Mouse (Mus musculus) hindbrain, embryonic 16.5 days (tissue): Measurements from ENCODE around the gene Yod1. TPM values are rescaled to one million over a fixed set of nuclear protein-coding genes. Genes with fewer than 3 reads are reported as not detected.

Source experiments
- ATAC-seq: fragments of 200-750 bp; cut with Nextera tagmentation; 2 replicates; pipeline ENCODE4 v1.8.0; 2017; ENCODE audit warnings: moderate TSS enrichment, moderate library complexity
- H3K27ac ChIP-seq: fragments of 300-500 bp; sonication (generic); 2 replicates; pipeline ENCODE4 v1.5.1; 2014; ENCODE audit warnings: low read depth, mild to moderate bottlenecking, control low read depth, low read length, moderate library complexity
- H3K27me3 ChIP-seq: fragments of 300-500 bp; sonication (generic); replicated peaks from 2 replicates; pipeline ENCODE4 v1.6.1; 2014; ENCODE audit warnings: low read length; ENCODE audit not compliant: control insufficient read depth, insufficient read depth
- H3K36me3 ChIP-seq: fragments of 300-500 bp; sonication (generic); 2 replicates; pipeline ENCODE4 v1.6.1; 2014; ENCODE audit warnings: mild to moderate bottlenecking, low read length, moderate library complexity, mixed read lengths; ENCODE audit not compliant: control insufficient read depth, insufficient read depth
- H3K4me1 ChIP-seq: fragments of 300-500 bp; sonication (generic); 2 replicates; pipeline ENCODE4 v1.6.1; 2014; ENCODE audit warnings: low read depth, low read length; ENCODE audit not compliant: control insufficient read depth, insufficient read depth
- H3K4me2 ChIP-seq: fragments of 300-500 bp; sonication (generic); 2 replicates; pipeline ENCODE4 v1.6.1; 2014; ENCODE audit warnings: mild to moderate bottlenecking, low read length, control low read depth, moderate library complexity
- H3K4me3 ChIP-seq: fragments of 300-500 bp; sonication (generic); 2 replicates; pipeline ENCODE4 v1.5.1; 2014; ENCODE audit warnings: mild to moderate bottlenecking, low read length, control low read depth, moderate library complexity
- H3K9ac ChIP-seq: fragments of 300-500 bp; sonication (generic); 2 replicates; pipeline ENCODE4 v1.6.1; 2014; ENCODE audit warnings: low read depth, mild to moderate bottlenecking, control low read depth, low read length, moderate library complexity
- H3K9me3 ChIP-seq: fragments of 300-500 bp; sonication (generic); 2 replicates; pipeline ENCODE4 v1.6.1; 2014; ENCODE audit warnings: mild to moderate bottlenecking, low read length, moderate library complexity; ENCODE audit not compliant: control insufficient read depth
- WGBS: fragments of 180-500 bp; shearing (Covaris S2); extraction: QIAGEN DNeasy Blood & Tissue Kit; methylation state at CpG from one replicate; pipeline ENCODE4 v1.1.7; 2014; 5-methylcytosine and 5-hydroxymethylcytosine counted together
- polyA plus RNA-seq: library from polyadenylated mRNA; unstranded; fragments of >200 nt; fragmentation: Nextera tagmentation; extraction: Ambion mirVana; gene quantifications from 2 replicates; pipeline ENCODE4 v1.2.1, GENCODE M21; 2015

Yod1 gene
- polyA plus RNA-seq, 1 experiment from 2014 or later, result 12.4 TPM

DNA sequence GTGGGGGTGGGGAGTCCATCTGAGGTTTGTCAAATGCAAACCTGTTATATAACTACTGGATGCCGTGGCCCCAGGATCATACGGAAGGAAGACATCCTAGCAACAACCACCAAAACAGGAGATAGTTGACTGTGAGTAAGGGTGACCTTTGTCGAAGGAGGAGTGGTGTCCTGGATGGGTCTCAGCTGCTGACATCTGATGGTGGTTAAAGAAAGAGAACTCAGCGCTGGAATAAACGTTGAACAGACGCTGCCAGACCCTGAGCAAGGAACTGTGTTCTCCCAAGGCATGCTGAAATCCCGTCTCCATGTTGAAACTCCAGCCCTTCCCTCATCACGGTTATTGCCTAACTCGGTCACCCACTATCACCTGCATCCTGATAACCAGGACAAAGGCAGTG, 42.6 kb downstream of the Yod1 start:
- H3K36me3 ChIP-seq, result no peaks in the 10 kb centered on the region
- H3K9ac ChIP-seq, result no peak overlapping the region
- H3K4me1 ChIP-seq, result no peaks in the 10 kb centered on the region
- WGBS, result 84% methylated on average over 9 of the region's 9 CpGs
- H3K27me3 ChIP-seq, result no peaks in the 10 kb centered on the region
- H3K4me2 ChIP-seq, result no peak overlapping the region
- no peak overlapping the region for H3K4me3 ChIP-seq
- H3K9me3 ChIP-seq, result no peaks in the 10 kb centered on the region
- no peak overlapping the region for H3K27ac ChIP-seq
- no peak for ATAC-seq

DNA sequence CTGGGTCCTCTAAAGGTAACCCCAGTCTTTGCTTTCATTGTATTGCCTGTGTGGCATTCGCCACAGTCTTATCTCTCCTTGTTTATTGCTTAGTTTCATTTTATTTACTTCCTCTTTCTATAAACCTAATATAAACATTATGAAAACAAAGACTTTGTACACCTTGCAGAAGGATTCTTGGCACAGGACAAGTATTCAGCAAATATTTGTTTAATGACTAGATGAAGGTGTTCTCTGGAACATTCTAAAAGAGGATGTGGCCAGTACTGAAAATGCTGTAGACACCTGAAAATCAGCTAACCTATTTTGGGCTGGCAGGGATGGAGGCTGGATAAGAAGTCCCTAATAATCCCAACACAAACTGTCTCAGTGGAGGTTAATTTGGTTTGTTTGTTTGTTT, 44.5 kb downstream of the Yod1 start:
- 88% methylated on average over 1 of the region's 1 CpGs for WGBS
- no peak overlapping the region for H3K4me3 ChIP-seq
- H3K27ac ChIP-seq, result no peak overlapping the region
- no peaks in the 10 kb centered on the region for H3K36me3 ChIP-seq
- H3K9me3 ChIP-seq, result no peaks in the 10 kb centered on the region
- no peak overlapping the region for H3K4me2 ChIP-seq
- H3K4me1 ChIP-seq, result no peaks in the 10 kb centered on the region
- H3K9ac ChIP-seq, result no peak overlapping the region
- no peak for ATAC-seq
- H3K27me3 ChIP-seq, result no peaks in the 10 kb centered on the region

DNA sequence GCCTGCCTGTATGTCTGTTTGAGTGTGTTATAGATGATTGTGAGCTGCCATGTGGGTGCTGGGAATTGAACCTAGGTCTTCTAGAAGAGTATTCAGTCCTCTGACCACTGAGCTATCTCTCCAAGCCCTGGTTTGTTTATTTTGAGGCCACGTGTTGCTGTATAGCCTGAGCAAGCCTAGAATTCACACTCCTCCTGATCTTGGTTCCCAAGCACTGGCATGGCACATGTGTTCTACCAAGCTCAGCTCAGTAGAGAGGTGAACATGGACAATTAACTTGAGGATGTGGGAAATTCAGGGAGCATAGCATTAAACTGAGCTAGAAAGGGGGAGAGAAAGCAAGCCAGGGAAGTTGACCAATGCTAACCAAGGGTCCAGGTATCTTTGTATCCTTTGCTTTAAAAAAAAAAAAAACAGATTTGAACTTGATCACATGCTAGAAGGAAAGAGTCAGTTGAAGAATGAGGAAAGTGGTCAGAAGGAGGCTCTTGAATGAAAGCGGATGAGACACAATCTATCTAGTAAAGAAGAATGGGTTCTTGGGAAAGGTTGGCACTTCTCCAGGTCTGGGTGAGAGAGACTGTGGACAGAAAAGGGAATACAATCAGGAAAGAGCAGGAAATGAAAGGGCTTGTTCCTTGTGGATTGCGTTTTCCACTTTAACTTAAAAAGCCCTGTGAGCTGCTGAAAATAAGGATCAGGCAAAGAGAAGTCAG, 45.1 kb downstream of the Yod1 start:
- Histone ChIP-seq H3K36me3 (no peaks in the 10 kb centered on the region), H3K4me3 (no peak overlapping the region), H3K27me3 (no peaks in the 10 kb centered on the region), H3K27ac (no peak overlapping the region), H3K9ac (no peak overlapping the region), H3K9me3 (no peaks in the 10 kb centered on the region), H3K4me1 (no peaks in the 10 kb centered on the region), H3K4me2 (no peak overlapping the region)
- WGBS, result 83% methylated on average over 3 of the region's 3 CpGs
- no peak for ATAC-seq

DNA sequence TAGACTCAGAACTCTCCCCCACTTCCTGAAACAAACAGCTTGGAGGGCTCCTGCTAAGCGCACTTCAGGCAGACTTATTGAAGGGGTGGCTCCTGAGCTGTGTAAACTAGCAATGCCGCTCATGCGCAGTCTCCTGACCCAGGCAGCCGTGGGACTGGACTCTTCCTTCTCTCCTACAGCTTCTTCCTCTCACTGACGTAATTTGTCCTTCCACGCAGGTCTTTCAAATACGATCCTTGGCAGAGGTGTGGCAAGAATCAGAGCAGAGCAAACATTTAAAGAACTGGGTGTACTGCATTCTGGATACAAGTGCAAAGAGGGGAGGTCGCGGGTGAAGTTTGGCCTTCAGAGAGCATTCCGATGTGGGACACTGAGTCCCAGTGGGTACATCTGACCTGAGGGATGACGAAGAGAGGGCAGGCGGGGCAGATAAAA, 46.9 kb downstream of the Yod1 start:
- no peaks in the 10 kb centered on the region for H3K27me3 ChIP-seq
- H3K4me2 ChIP-seq, result no peak overlapping the region
- no peak overlapping the region for H3K4me3 ChIP-seq
- H3K9ac ChIP-seq, result no peak overlapping the region
- WGBS, result 91% methylated on average over 12 of the region's 12 CpGs
- no peaks in the 10 kb centered on the region for H3K36me3 ChIP-seq
- no peak for ATAC-seq
- H3K9me3 ChIP-seq, result no peaks in the 10 kb centered on the region
- H3K27ac ChIP-seq, result no peak overlapping the region
- H3K4me1 ChIP-seq, result no peaks in the 10 kb centered on the region

DNA sequence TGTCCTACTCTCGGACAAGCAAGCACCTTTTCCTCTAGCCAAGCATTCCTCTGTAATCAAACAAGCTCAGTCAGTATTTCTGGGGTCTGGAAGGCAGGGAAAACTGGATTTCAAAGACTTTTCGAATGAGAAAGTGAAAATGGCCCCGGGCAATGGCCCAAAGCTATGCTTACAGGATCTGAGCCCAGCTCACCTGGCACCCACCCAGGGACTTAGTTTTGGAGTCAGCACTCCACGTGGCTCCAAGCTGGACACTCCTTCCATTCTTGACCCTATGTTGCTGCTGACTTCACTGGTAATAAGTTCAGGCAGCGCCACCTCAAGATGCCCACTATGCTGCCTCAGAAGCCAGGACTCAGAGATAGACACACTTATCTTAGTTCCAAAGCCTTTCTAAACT, 49.9 kb downstream of the Yod1 start:
- H3K36me3 ChIP-seq, result no peaks in the 10 kb centered on the region
- H3K27me3 ChIP-seq, result no peaks in the 10 kb centered on the region
- no peak overlapping the region for H3K4me3 ChIP-seq
- no peak overlapping the region for H3K9ac ChIP-seq
- H3K9me3 ChIP-seq, result no peaks in the 10 kb centered on the region
- no peaks in the 10 kb centered on the region for H3K4me1 ChIP-seq
- H3K27ac ChIP-seq, result no peak overlapping the region
- no peak for ATAC-seq
- H3K4me2 ChIP-seq, result no peak overlapping the region
- 84% methylated on average over 5 of the region's 5 CpGs for WGBS

DNA sequence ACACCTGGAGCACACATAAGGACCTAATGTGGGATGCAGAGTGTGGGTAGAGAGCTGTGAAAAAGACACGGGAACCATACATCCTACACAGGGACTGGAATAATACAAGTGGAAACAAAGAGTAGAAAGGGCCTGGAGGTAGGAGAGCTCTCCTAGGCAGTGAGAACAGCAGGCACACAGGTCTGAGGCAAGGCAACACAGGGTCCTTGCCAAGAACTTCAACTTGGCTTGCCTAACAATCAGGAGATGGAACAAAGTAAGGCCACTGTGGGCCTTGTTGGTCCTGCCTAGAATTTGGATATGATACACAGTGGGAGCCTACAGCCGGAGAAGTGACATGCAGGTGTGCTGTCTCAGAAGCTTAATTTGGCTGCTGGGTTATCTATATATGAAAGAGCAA, 52.8 kb downstream of the Yod1 start:
- Histone ChIP-seq H3K4me3 (no peak overlapping the region), H3K27me3 (no peaks in the 10 kb centered on the region), H3K4me1 (no peaks in the 10 kb centered on the region), H3K4me2 (no peak overlapping the region), H3K9me3 (no peaks in the 10 kb centered on the region), H3K36me3 (no peaks in the 10 kb centered on the region), H3K27ac (no peak overlapping the region), H3K9ac (no peak overlapping the region)
- 88% methylated on average over 2 of the region's 2 CpGs for WGBS
- ATAC-seq, result no peak

DNA sequence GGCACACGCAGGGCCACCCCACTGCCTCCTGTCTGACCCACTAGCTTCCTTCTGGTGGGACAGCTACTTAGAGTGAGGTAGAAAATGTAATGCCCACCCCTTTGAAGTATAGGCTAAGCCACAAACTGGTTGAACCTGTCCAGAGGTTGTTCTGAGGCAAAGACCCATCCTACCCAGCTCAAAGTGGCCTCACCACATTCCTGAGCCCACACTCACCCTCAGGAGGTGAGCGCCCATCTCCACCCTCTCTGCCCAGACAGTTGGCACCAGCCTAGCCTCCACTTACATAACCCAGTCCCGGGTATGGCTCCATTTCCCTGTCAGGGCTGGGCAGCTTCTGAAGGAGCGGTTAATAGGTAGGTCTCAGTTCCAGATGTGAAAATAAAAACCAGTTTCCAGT, 53.4 kb downstream of the Yod1 start:
- H3K4me3 ChIP-seq, result no peak overlapping the region
- no peak overlapping the region for H3K9ac ChIP-seq
- no peak for ATAC-seq
- no peak overlapping the region for H3K4me2 ChIP-seq
- H3K4me1 ChIP-seq, result no peaks in the 10 kb centered on the region
- H3K36me3 ChIP-seq, result no peaks in the 10 kb centered on the region
- H3K27me3 ChIP-seq, result no peaks in the 10 kb centered on the region
- no peak overlapping the region for H3K27ac ChIP-seq
- no peaks in the 10 kb centered on the region for H3K9me3 ChIP-seq
- WGBS, result 84% methylated on average over 4 of the region's 4 CpGs

DNA sequence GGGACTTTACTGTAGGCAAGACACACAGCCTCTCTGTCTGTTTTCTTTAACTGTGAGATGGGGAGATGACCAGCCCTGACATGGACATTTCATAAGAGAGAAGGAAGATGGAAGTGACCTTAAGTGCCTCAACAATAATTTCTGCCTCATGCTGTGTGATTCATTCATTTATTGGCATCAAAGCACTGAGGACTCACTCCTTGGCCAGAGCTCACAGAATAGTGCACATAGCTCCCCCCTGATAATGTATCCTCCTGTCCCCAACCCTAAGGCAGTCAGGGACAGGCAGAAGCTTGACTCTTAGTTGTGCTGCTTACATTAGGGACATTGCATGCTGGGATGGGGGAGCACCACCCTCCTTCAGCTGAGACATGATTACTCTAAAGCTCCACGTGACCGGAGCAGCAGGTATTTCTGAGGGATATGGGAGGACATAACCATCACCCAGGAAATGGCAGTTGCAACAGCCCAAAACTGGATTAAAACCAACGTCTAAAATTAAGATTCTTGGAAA, 53.9 kb downstream of the Yod1 start:
- 79% methylated on average over 3 of the region's 3 CpGs for WGBS
- H3K9ac ChIP-seq, result no peak overlapping the region
- H3K9me3 ChIP-seq, result no peaks in the 10 kb centered on the region
- H3K4me3 ChIP-seq, result no peak overlapping the region
- H3K27ac ChIP-seq, result no peak overlapping the region
- H3K4me2 ChIP-seq, result no peak overlapping the region
- no peak for ATAC-seq
- no peaks in the 10 kb centered on the region for H3K4me1 ChIP-seq
- no peaks in the 10 kb centered on the region for H3K36me3 ChIP-seq
- H3K27me3 ChIP-seq, result no peaks in the 10 kb centered on the region
